Comparison of ENCODE assay signal across 10 mouse cellular contexts in the genomic region with DNA sequence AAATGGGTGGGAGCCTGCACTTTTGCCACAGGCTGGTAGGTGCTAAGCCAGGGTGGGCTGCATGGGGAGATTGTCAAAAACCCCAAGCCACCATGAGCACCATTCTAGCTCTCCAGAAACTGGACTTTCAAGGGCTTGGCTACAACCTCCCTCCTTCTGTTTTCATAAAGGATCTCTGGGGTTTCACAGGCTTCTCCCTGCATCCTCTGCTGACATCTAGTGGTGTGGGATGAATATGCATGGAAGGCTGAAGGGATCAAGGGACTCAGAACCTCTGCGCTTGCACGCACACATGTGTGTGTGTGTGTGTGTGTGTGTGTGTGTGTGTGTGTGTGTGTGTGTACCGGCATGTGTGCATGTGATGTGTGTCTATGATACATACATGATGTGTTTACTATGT. TPM values are rescaled to one million over a fixed set of nuclear protein-coding genes. Genes with fewer than 3 reads are reported as not detected.
DNase-seq lines count a peak whose midpoint lies in the region; ATAC-seq and TF ChIP-seq lines count a peak whose summit lies in the region.
"Not testable (repeated sequence)": the region's sequence is repeated elsewhere in the genome, so short reads cannot be mapped to it uniquely, and the experiment has no call there.
"Had no signal": no experiment of that assay in that cellular context is flagged by ENCODE, and none has a peak within 500 bp of the region (broad histone marks: within the 10 kb centered on the region; RNA-seq: fewer than 3 reads in every experiment).

No protein-coding gene starts in this region.

- not testable (repeated sequence) for H3K27me3 ChIP-seq in forebrain, embryonic 15.5 days; hindbrain, embryonic 10.5 days (ENCODE audit: insufficient read depth, poor library complexity, severe bottlenecking); lung, embryonic 14.5 days (ENCODE audit: insufficient read depth, low read length); neural tube, embryonic 11.5 days (ENCODE audit: control insufficient read depth, insufficient read depth, low read length)

- not testable (repeated sequence) for H3K36me3 ChIP-seq in forebrain, embryonic 15.5 days; hindbrain, embryonic 10.5 days; lung, embryonic 14.5 days (ENCODE audit: insufficient read depth); neural tube, embryonic 11.5 days (ENCODE audit: control insufficient read depth, insufficient read depth, low read length)

- peak; percentile 68 for TF ChIP-seq CTCF in lung, embryonic 14.5 days (IDR thresholded peaks at IDR 0.05; ENCODE audit: low read depth)

- not testable (repeated sequence) for H3K4me2 ChIP-seq in forebrain, embryonic 15.5 days (replicated peaks); lung, embryonic 14.5 days; neural tube, embryonic 11.5 days (ENCODE audit: low read depth)

- not testable (repeated sequence) for H3K9ac ChIP-seq in forebrain, embryonic 15.5 days (replicated peaks); lung, embryonic 14.5 days; neural tube, embryonic 11.5 days (ENCODE audit: low read length)

- peak; percentile 67 for ATAC-seq in forebrain, embryonic 15.5 days (replicated peaks)
- not testable (repeated sequence) for ATAC-seq in lung, embryonic 14.5 days (ENCODE audit: insufficient read depth)
- ATAC-seq in neural tube, embryonic 11.5 days (ENCODE audit: insufficient read depth, low FRiP score, low TSS enrichment), result peak; percentile 53; the same call in 1 of the 2 replicates

- 38% methylated on average over 2 of the region's 3 CpGs for WGBS in forebrain, embryonic 15.5 days
- WGBS in hindbrain, embryonic 10.5 days, result 61% methylated on average over 3 of the region's 3 CpGs
- 29% methylated on average over 3 of the region's 3 CpGs for WGBS in lung, embryonic 14.5 days
- WGBS in neural tube, embryonic 11.5 days, result 61% methylated on average over 3 of the region's 3 CpGs

- H3K27ac ChIP-seq in forebrain, embryonic 15.5 days (replicated peaks); hindbrain, embryonic 10.5 days; lung, embryonic 14.5 days (ENCODE audit: low read depth); neural tube, embryonic 11.5 days (ENCODE audit: low read depth, low read length): not testable (repeated sequence)

- H3K9me3 ChIP-seq in forebrain, embryonic 15.5 days; hindbrain, embryonic 10.5 days; lung, embryonic 14.5 days (ENCODE audit: low read depth, low read length); neural tube, embryonic 11.5 days (ENCODE audit: control insufficient read depth, low read length): not testable (repeated sequence)

- peak; percentile 17 for DNase-seq in NIH3T3 (ENCODE audit: low read depth)
- DNase-seq in cerebellum, adult 8-10 months, result peak; percentile 30
- DNase-seq in hindbrain, embryonic 10.5 days (ENCODE audit: low spot score), result peak; percentile 4
- DNase-seq in kidney, postnatal 25 days, result peak; percentile 36 to 64
- DNase-seq in lung, embryonic 14.5 days, result peak; percentile 15
- DNase-seq in neural tube, embryonic 11.5 days (ENCODE audit: low spot score), result peak; percentile 6
- DNase-seq in thymus, postnatal 25 days, result peak; percentile 60

- not testable (repeated sequence) for H3K4me3 ChIP-seq in forebrain, embryonic 15.5 days; hindbrain, embryonic 10.5 days; lung, embryonic 14.5 days (ENCODE audit: low read depth, low read length); neural tube, embryonic 11.5 days (ENCODE audit: low read depth, low read length)

- not testable (repeated sequence) for H3K4me1 ChIP-seq in forebrain, embryonic 15.5 days; hindbrain, embryonic 10.5 days (replicated peaks); lung, embryonic 14.5 days (ENCODE audit: insufficient read depth); neural tube, embryonic 11.5 days (ENCODE audit: control insufficient read depth, insufficient read depth, low read length)

RNA-seq across cellular contexts. Expression of gene Gm1604a, which starts 49.1 kb away (rescaled TPM):
- polyA plus RNA-seq in forebrain, embryonic 15.5 days (2015; fragmentation: Nextera tagmentation; extraction: Ambion mirVana), result not detected in 2 replicates
- not detected in 2 replicates for polyA plus RNA-seq in hindbrain, embryonic 10.5 days (2016; fragmentation: Nextera tagmentation; extraction: Ambion mirVana)
- not detected in 2 replicates for polyA plus RNA-seq in lung, embryonic 14.5 days (2014; fragmentation: Nextera tagmentation; extraction: Ambion mirVana)
- polyA plus RNA-seq in neural tube, embryonic 11.5 days (2014; fragmentation: Nextera tagmentation; extraction: Ambion mirVana), result not detected in 2 replicates
- polyA plus RNA-seq: kidney, embryonic 14.5 days; macrophage had no signal

Comparison
In these comparisons a context has a peak if more than half of its experiments do, and no peak if none do; other contexts are left out.
1. DNase-seq: peak in every context shown above with its lines; median percentile 60 in thymus, postnatal 25 days; 50 in kidney, postnatal 25 days; 30 in cerebellum, adult 8-10 months; 17 in NIH3T3; 15 in lung, embryonic 14.5 days; 6 in neural tube, embryonic 11.5 days; 4 in hindbrain, embryonic 10.5 days.